In the genomic region with DNA sequence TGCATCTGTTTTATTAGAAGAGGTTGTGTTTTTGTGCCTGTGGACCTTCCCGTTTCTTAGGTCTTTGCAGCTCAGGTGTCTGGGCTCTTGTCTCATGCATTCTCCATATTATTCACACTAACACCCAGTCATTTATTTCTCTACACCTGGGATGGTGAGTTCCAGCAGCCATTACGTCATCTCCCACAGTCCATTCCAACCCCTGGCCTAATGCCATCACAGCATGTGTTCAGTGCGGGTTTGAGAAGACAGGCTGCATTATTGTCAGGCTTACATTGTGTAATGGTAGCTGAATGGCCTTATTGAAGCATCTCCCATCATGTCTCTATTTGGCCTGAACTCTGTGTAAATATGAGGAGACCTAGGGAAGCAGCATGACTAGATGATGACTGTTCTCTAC, we compare ENCODE assay signal across 18 mouse cellular contexts.
DNase-seq lines count a peak whose midpoint lies in the region; ATAC-seq and TF ChIP-seq lines count a peak whose summit lies in the region.
"Had no signal": no experiment of that assay in that cellular context is flagged by ENCODE, and none has a peak within 500 bp of the region (broad histone marks: within the 10 kb centered on the region; RNA-seq: fewer than 3 reads in every experiment).

No protein-coding gene starts in this region.

- intact Hi-C loops in gastrocnemius, postnatal 14 days (cut with DNase I; ENCODE audit: low total_unique reads): no loop called here

- H3K9ac ChIP-seq in forebrain, embryonic 14.5 days (ENCODE audit: low read length): no peak overlapping the region
- no peak overlapping the region for H3K9ac ChIP-seq in forebrain, embryonic 11.5 days (ENCODE audit: low read length)
- H3K9ac ChIP-seq in midbrain, postnatal 0 days (replicated peaks; ENCODE audit: low read length, poor library complexity, severe bottlenecking): no peak overlapping the region
- H3K9ac ChIP-seq in midbrain, embryonic 13.5 days (replicated peaks): no peak overlapping the region
- H3K9ac ChIP-seq in kidney, embryonic 16.5 days (replicated peaks; ENCODE audit: low read length): no peak overlapping the region
- H3K9ac ChIP-seq: embryonic facial prominence, embryonic 13.5 days had no signal

- H3K36me3 ChIP-seq in forebrain, embryonic 14.5 days (ENCODE audit: control insufficient read depth, insufficient read depth, low read length): no peaks in the 10 kb centered on the region
- H3K36me3 ChIP-seq in forebrain, embryonic 11.5 days (ENCODE audit: control insufficient read depth, insufficient read depth, low read length): no peaks in the 10 kb centered on the region
- H3K36me3 ChIP-seq in midbrain, postnatal 0 days (ENCODE audit: insufficient read depth, low read length): no peaks in the 10 kb centered on the region
- no peaks in the 10 kb centered on the region for H3K36me3 ChIP-seq in midbrain, embryonic 13.5 days
- H3K36me3 ChIP-seq in kidney, embryonic 16.5 days (ENCODE audit: insufficient read depth, low read length): no peaks in the 10 kb centered on the region
- H3K36me3 ChIP-seq: embryonic facial prominence, embryonic 13.5 days had no signal

- peaks cover 4% of the 10 kb centered on the region; the same call in 1 of the 2 replicates for H3K4me1 ChIP-seq in forebrain, embryonic 14.5 days (ENCODE audit: control insufficient read depth, insufficient read depth, low read length)
- H3K4me1 ChIP-seq in forebrain, embryonic 11.5 days (replicated peaks; ENCODE audit: control insufficient read depth, insufficient read depth, low read length): no peaks in the 10 kb centered on the region
- no peaks in the 10 kb centered on the region for H3K4me1 ChIP-seq in midbrain, postnatal 0 days (ENCODE audit: insufficient read depth, low read length)
- no peaks in the 10 kb centered on the region for H3K4me1 ChIP-seq in midbrain, embryonic 13.5 days (replicated peaks)
- H3K4me1 ChIP-seq in kidney, embryonic 16.5 days (ENCODE audit: insufficient read depth, low read length): no peaks in the 10 kb centered on the region
- H3K4me1 ChIP-seq: embryonic facial prominence, embryonic 13.5 days had no signal

- no peak overlapping the region for H3K27ac ChIP-seq in forebrain, embryonic 14.5 days (ENCODE audit: low read depth, low read length)
- H3K27ac ChIP-seq in forebrain, embryonic 11.5 days (ENCODE audit: low read depth, low read length): no peak overlapping the region
- H3K27ac ChIP-seq in midbrain, postnatal 0 days (ENCODE audit: low read depth, low read length): no peak overlapping the region
- H3K27ac ChIP-seq in midbrain, embryonic 13.5 days: no peak overlapping the region
- H3K27ac ChIP-seq in kidney, embryonic 16.5 days (ENCODE audit: low read length): no peak overlapping the region
- H3K27ac ChIP-seq: embryonic facial prominence, embryonic 13.5 days; macrophage had no signal

- H3K27me3 ChIP-seq in forebrain, embryonic 14.5 days (replicated peaks; ENCODE audit: control insufficient read depth, insufficient read depth, low read length): no peaks in the 10 kb centered on the region
- H3K27me3 ChIP-seq in forebrain, embryonic 11.5 days (ENCODE audit: control insufficient read depth, insufficient read depth, low read length): no peaks in the 10 kb centered on the region
- no peaks in the 10 kb centered on the region for H3K27me3 ChIP-seq in midbrain, postnatal 0 days (ENCODE audit: insufficient read depth, low read length)
- H3K27me3 ChIP-seq in midbrain, embryonic 13.5 days: no peaks in the 10 kb centered on the region
- no peaks in the 10 kb centered on the region for H3K27me3 ChIP-seq in kidney, embryonic 16.5 days (ENCODE audit: insufficient read depth, low read length)
- H3K27me3 ChIP-seq: CH12.LX; embryonic facial prominence, embryonic 13.5 days had no signal

- H3K9me3 ChIP-seq in forebrain, embryonic 14.5 days (replicated peaks; ENCODE audit: control insufficient read depth, low read length): no peaks in the 10 kb centered on the region
- H3K9me3 ChIP-seq in forebrain, embryonic 11.5 days (ENCODE audit: control insufficient read depth, low read length): no peaks in the 10 kb centered on the region
- no peaks in the 10 kb centered on the region for H3K9me3 ChIP-seq in midbrain, postnatal 0 days (ENCODE audit: low read length)
- H3K9me3 ChIP-seq in midbrain, embryonic 13.5 days: no peaks in the 10 kb centered on the region
- no peaks in the 10 kb centered on the region for H3K9me3 ChIP-seq in kidney, embryonic 16.5 days (ENCODE audit: low read length)
- H3K9me3 ChIP-seq: embryonic facial prominence, embryonic 13.5 days had no signal

- 44% methylated on average over 3 of the region's 3 CpGs for WGBS in forebrain, embryonic 14.5 days
- WGBS in forebrain, embryonic 11.5 days: 85% methylated on average over 3 of the region's 3 CpGs
- 53% methylated on average over 3 of the region's 3 CpGs for WGBS in midbrain, postnatal 0 days
- 74% methylated on average over 3 of the region's 3 CpGs for WGBS in midbrain, embryonic 13.5 days
- 82% methylated on average over 3 of the region's 3 CpGs for WGBS in kidney, embryonic 16.5 days

- peak; percentile 20 for DNase-seq in forebrain, embryonic 14.5 days (ENCODE audit: low spot score)
- no peak for DNase-seq in forebrain, embryonic 11.5 days (ENCODE audit: low spot score)
- DNase-seq in midbrain, postnatal 0 days (ENCODE audit: low spot score): peak; percentile 40
- DNase-seq in cerebellum, adult 9-11 months: peak; percentile 79
- peak; percentile 64 for DNase-seq in layer of hippocampus, adult 9-11 months
- no peak for DNase-seq in gastrocnemius, postnatal 14 days
- DNase-seq: gastrocnemius, postnatal 10 days; heart, postnatal 10 days; kidney, adult 9 months; liver; lung, adult 2 months; midbrain, embryonic 14.5 days; right cerebral cortex, postnatal 25 days had no signal

- no peak for TF ChIP-seq CTCF in midbrain, postnatal 0 days (IDR thresholded peaks at IDR 0.05)

- peak; percentile 23; the same call in 1 of the 2 replicates for ATAC-seq in forebrain, embryonic 14.5 days
- no peak for ATAC-seq in forebrain, embryonic 11.5 days (replicated peaks; ENCODE audit: low FRiP score)
- no peak for ATAC-seq in midbrain, postnatal 0 days (ENCODE audit: low FRiP score)
- ATAC-seq in midbrain, embryonic 13.5 days: no peak
- no peak for ATAC-seq in kidney, embryonic 16.5 days (ENCODE audit: low FRiP score, low TSS enrichment)

- H3K4me3 ChIP-seq in forebrain, embryonic 14.5 days (ENCODE audit: low read depth, low read length): no peak overlapping the region
- no peak overlapping the region for H3K4me3 ChIP-seq in forebrain, embryonic 11.5 days (ENCODE audit: low read depth, low read length)
- no peak overlapping the region for H3K4me3 ChIP-seq in midbrain, postnatal 0 days (ENCODE audit: low read depth, low read length)
- no peak overlapping the region for H3K4me3 ChIP-seq in midbrain, embryonic 13.5 days (replicated peaks)
- no peak overlapping the region for H3K4me3 ChIP-seq in kidney, embryonic 16.5 days (ENCODE audit: low read length)
- H3K4me3 ChIP-seq: embryonic facial prominence, embryonic 13.5 days had no signal

- H3K4me2 ChIP-seq in forebrain, embryonic 14.5 days (ENCODE audit: low read length): no peak overlapping the region
- H3K4me2 ChIP-seq in forebrain, embryonic 11.5 days (ENCODE audit: low read depth, low read length, severe bottlenecking): no peak overlapping the region
- H3K4me2 ChIP-seq in midbrain, postnatal 0 days (ENCODE audit: low read depth, low read length, poor library complexity, severe bottlenecking): no peak overlapping the region
- no peak overlapping the region for H3K4me2 ChIP-seq in midbrain, embryonic 13.5 days (replicated peaks)
- H3K4me2 ChIP-seq in kidney, embryonic 16.5 days (replicated peaks; ENCODE audit: low read depth, low read length): no peak overlapping the region
- H3K4me2 ChIP-seq: embryonic facial prominence, embryonic 13.5 days had no signal

Comparison
In these comparisons a context has a peak if more than half of its experiments do, and no peak if none do; other contexts are left out.
1. DNase-seq: peak in forebrain, embryonic 14.5 days (single experiment), midbrain, postnatal 0 days (single experiment), cerebellum, adult 9-11 months (single experiment) and layer of hippocampus, adult 9-11 months (single experiment); none in forebrain, embryonic 11.5 days (single experiment) and gastrocnemius, postnatal 14 days (single experiment).